Mouse (Mus musculus): ENCODE data around the gene Ppp2ca. TPM values are rescaled to one million over a fixed set of nuclear protein-coding genes. Genes with fewer than 3 reads are reported as not detected.
"Not testable (repeated sequence)": the region's sequence is repeated elsewhere in the genome, so short reads cannot be mapped to it uniquely, and the experiment has no call there.

The Ppp2ca gene
- total RNA-seq, 2 experiments from 2014 or later: 139 to 140 TPM

DNA sequence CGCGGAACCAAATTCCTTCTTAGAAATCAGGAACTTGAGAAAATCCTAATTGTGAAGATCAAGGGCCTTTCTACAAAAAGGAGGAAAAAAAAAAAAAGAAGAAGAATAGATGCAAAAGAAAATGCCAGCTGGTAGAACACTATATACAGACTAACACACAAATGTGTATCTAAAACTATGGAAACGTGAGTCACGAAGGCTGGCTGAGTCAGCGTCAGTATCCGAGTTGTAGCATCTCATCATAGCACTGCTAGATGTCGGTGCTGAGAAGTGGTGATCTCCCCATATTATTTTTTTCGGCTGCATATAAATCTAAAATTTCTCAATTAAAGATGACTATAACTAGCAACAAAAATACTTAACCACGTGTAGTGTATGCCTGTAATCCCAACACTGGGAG lies 7.2 kb upstream of the Ppp2ca start:
- DNase-seq (ENCODE audit: low spot score in 2 of 2): no peak

DNA sequence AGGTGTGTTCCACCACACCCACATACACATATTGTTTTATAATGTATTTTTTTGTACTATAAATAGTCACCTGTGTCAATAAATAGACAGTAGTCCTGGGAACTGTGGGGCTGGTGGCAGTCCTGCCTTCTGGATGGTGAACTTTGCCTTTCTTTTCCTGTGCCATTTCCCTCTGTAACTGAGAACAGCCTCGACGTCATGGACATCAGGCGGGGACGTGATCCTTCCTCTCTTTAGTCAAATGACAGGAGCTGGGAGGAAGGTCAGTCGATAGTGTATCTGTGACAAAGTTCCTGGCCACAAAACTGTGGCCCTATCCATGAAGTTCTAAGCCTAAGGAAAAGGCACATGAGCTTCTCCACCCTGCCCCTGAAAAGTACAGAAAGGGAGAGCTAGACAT lies 3.9 kb upstream of the Ppp2ca start:
- no peak for DNase-seq (ENCODE audit: low spot score in 2 of 2)

DNA sequence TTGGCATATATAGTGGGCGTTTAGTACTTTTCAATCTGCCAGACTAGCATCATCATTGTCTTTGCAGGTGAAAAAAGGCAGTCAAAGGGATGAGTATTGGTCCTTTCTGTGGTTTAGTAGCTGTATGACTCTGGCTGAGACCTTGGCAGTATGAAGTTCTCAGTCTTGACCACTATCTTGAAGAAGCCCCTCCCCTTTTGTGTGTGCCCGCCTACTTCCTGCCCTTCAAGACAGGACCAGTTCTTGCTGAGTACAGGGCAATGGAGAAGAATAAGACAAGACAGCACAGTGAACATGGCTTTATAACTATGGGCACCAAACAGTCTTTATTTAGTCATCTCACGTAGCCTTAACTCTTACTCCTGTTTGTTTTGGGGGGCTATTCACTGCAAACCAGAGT lies 1.5 kb upstream of the Ppp2ca start:
- no peak for DNase-seq (ENCODE audit: low spot score in 2 of 2)

DNA sequence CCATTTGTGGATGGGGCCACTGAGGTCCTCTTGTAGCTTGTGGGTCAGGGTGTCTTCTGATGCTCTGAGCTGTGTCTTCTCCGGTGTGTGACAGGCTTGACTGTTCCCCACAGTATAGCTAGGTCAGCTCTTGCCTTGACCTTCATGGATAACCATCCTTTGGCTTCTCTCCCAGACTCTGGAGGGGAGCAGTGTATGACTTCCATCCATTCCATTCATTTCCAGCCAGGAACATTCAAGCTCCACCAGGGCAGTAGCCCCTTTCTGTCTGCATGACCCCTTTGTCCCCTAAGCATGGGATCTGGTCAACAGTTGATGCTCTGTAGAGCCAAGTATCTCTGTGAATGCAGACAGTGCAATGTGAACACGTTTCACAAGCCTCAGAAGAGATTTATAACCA lies 885 bp upstream of the Ppp2ca start:
- DNase-seq (ENCODE audit: low spot score in 2 of 2): no peak

DNA sequence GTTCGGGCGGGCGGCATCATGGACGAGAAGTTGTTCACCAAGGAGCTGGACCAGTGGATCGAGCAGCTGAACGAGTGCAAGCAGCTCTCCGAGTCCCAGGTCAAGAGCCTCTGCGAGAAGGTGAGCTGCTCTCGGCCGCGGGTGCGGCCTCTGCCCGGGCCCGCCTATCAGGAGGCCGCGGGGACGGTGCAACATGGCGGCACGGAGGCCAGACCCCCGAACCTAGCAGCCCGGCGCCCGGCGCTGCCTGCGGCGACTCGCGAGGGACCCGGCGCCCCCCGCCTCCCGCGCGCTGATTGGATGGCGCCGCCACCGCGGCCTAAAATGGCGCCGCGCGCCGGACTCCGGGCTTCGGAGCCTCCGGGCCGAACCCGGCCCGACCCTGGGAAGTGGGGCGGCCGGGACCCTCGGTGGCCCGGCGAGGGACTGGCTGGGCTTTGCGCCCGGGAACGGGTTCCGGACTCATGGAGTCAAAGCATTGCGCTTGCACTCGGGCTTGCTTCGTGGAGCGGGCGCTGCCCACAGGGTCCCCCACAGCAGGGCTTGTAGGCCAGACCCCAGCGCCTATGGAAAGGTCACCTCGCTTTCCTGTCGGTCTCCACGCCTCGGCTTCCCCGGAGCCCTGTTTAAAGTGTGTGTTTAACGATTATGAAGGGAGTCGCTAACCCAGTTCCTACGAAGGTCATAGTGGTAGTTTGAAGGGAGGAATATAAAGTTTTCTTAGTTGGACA lies 715 bp downstream of the Ppp2ca start:
- DNase-seq (ENCODE audit: low spot score in 2 of 2): peak; percentile 75 to 83

DNA sequence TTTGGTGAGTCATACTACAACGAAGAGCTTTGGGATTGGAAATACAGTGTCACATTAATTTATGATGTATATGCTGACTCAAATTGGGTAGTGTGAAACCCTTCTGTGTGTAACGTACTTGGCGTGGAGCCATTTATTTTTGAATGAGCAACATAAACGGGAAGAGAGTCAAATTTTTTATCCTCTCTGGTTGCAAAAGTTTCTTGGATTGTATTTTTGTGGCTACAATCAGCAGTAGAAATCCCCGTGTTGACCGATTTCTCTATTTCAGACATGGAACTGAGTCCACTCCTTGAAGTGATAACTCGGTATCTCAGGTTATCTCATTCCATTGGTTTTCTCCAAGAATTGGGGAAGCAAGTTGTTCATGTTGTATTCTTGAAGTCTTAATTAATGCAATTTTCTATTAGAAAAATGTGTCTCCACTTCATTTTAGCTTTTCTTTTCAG lies 1.3 kb downstream of the Ppp2ca start:
- DNase-seq (ENCODE audit: low spot score in 2 of 2): no peak

DNA sequence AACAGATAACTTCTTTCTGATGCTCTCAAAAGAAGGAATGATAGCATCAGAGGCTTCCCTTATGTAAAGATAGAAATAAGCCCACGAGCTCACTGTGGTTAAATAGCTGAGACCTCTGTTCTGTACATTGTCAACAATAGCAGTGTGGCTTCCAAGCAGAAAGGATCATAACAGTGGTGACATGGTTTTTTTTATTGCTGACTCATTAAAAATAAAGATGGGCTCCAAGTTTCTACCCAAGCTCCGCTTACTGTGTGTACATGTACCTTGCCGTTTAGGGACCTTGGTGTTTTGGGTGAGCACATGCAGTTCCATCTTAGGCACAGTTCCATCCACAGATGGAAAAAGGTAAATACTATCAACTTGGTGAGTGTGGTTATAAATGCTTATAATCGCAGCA lies 4.5 kb downstream of the Ppp2ca start:
- DNase-seq (ENCODE audit: low spot score in 2 of 2): no peak

DNA sequence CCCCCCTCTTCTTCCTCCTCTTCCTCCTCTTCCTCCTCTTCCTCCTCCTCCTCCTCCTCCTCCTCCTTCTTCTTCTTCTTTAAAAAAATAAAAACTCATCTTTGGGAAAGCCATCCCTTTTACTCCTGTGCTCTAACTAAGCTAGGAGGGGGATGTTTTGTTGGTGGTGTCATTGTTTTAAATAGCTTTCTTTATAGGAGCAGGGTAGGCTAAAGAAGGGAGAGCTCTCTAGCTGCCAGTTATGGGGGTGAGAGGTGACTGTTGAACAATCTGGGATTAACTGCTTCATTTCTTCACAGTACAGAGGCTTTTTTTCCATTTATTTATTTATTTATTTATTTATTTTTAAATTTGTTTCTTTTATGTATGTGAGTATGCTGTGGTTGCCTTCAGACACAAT lies 7.0 kb downstream of the Ppp2ca start:
- DNase-seq (ENCODE audit: low spot score in 2 of 2): no peak

DNA sequence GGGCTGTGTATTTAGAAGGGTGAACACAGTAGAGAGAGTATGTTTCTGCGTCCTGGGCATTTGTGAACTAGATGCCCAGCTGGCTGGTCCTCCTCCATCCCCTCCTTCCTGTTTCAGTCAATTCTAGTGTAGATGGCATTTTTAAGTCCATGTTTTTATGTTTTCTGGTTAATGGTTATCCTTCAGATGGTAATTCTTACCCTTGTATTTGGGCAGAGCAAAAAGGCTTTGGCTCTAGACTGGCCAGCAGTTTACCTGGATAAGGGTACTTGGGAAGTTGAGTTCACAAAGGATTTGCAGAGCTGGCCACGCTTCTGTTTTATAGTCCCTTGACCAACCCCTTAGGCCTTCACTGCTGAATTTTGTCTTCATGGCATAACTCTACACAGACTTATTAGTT lies 7.6 kb downstream of the Ppp2ca start:
- no peak for DNase-seq (ENCODE audit: low spot score in 2 of 2)

DNA sequence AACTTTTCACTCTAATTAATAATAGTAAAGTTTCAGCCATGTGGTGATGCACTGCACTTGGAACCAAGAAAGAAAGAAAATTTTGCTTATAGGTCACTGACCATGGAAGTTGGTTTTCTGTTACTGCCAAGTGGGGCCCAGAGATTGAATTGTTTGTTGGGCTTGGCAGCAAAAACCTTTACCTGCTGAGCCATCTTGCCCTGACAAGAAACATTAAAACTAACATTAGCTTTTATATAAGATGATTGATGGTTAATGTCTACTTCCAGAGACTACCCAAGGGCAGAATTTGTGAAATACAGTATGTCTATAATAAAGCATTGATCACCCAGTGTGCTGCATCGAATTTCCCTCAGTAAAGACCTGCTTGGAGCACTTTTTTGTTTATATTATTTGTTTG lies 8.0 kb downstream of the Ppp2ca start:
- DNase-seq (ENCODE audit: low spot score in 2 of 2): no peak

DNA sequence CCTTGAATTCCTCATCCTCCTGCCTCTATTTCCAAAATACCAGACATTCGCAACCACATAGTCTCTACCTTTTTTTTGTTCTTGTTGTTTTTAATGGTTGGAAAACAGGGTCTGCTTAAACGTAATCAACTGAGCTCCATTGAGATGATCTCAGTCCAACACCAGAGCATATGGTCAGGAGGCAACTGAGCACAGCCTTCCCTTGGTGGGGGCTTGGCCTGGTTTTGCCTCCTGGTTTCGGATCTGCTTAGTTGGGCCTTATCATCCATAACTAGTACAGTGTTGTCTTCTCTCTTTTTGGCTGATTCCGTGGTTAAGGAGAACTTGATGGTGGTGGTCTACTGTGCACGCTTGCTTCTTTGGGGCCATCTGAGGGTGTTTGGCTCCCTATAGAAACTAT lies 10.3 kb downstream of the Ppp2ca start:
- DNase-seq (ENCODE audit: low spot score in 2 of 2): no peak

DNA sequence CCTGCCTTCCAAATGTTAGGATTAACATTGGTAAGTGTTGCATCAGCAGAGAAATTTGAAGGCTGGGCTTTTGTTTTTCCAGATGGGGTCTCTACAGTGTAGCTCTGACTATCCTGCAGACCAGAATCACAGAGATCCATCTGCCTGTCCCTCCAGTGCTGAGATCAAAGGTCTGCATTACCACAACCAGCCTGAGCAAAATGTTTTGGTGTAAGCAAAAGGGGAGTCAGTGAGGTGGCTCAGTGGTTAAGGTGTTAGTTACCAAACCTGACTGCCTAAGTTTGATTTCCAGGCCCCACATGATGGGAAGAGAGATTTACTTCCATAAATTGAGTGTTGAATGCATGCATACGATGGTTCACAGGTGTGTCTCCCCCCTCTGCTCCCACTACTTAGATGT lies 10.9 kb downstream of the Ppp2ca start:
- no peak for DNase-seq (ENCODE audit: low spot score in 2 of 2)

DNA sequence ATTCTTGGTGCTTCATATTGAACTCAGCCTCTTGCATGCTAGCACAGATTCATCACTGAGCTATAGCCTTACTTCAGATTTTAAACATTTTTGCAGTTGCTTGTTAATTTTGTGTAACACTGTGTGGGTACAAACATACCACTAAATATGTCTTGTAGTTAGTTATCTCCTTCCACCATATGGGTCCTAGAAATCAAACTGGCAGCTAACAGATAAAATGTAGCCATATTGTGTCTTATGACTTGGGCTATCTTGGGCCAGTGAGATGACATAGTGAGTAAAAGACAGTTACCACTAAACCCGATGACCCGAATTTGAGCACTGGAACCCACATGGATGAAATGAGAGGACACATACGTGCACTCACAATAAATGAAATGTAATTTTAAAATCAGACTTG lies 17.0 kb downstream of the Ppp2ca start:
- DNase-seq (ENCODE audit: low spot score in 2 of 2): no peak

DNA sequence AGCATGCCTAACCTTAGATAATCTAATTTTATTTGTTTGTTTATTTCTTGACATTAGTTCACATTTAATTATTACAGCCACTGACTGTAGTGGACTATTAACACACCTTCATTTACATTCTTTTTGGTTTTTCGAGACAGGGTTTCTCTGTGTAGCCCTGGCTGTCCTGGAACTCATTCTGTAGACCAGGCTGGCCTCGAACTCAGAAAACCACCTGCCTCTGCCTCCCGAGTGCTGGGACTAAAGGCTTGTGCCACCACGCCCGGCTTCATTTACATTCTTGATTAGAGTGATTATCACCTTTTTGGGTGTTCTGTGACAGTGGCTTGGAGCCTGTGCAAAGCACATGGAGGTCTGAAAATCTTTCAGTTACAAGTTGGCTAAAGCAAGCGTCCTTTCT lies 17.6 kb downstream of the Ppp2ca start:
- not testable (repeated sequence) for DNase-seq (ENCODE audit: low spot score in 2 of 2)

DNA sequence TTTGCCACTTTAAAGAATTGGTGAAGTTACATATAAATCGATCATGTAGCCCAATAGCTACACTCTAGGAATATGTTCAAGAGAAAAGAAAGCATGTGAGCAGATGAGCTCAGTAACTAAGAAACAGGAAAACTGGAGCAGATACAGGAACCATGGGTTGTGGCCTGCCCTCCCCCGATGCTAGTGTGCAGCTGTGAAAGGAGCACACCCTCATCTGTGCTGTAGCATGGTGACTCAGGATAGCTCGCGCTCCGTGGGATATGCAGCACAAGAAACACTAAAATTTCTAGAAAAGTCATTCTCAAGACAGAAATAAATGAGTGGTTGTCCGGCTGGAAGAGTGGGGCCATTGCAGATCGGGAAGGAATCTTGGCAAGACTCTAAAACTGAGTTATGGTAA lies 18.7 kb downstream of the Ppp2ca start:
- no peak for DNase-seq (ENCODE audit: low spot score in 2 of 2)

DNA sequence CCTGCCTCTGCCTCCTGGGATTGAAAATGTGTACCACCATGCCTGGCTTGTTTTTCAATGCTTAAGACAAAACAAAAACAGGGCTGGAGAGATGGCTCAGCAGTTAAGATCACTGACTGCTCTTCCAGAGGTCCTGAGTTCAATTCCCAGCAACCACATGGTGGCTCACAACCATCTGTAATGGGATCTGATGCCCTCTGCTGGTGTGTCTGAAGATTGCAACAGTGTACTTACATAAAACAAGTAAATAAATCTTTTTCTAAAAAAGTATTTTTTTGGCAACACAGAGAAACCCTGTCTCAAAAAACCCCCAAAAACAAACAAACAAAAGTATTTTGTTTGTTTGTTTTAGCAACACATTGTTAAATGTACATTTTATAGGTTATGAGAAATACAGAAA lies 21.9 kb downstream of the Ppp2ca start:
- not testable (repeated sequence) for DNase-seq (ENCODE audit: low spot score in 2 of 2)

DNA sequence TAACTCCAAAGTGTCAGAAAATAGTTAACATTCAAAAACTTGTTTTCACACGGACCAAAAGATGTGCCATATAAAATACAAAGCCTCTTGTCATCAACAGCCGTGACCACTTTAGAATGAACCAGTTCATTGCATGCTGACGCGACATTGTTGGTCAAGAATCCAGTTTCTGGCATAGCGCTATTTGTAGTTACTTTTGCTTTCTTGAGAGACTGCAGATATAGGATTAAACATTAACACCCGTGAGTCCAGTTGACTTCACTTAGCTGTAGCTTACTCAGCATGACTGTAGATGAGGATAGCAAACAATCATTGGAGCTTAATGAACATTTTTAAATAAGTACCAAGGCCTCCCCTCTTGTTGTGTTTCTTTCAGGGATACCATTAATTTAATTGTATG lies 23.6 kb downstream of the Ppp2ca start:
- no peak for DNase-seq (ENCODE audit: low spot score in 2 of 2)

DNA sequence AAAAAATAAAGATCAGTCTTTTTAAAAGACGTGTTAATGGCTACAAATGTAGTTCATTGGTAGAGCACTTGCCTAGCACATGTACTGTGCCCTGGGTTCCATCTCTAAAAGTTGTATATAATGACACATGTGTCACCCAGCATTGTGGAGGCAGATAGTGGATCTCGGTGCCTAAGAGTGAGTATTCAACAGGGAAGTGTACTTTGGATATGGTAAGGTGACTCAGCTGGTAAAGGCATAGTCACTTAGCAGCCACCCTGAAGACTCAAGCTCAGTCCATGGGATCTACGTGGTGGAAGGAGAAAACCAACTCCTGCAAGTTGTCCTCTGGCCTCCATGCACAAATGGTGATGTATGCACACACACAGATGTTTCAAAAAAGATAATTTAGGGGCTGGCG lies 26.0 kb downstream of the Ppp2ca start:
- DNase-seq (ENCODE audit: low spot score in 2 of 2): no peak

DNA sequence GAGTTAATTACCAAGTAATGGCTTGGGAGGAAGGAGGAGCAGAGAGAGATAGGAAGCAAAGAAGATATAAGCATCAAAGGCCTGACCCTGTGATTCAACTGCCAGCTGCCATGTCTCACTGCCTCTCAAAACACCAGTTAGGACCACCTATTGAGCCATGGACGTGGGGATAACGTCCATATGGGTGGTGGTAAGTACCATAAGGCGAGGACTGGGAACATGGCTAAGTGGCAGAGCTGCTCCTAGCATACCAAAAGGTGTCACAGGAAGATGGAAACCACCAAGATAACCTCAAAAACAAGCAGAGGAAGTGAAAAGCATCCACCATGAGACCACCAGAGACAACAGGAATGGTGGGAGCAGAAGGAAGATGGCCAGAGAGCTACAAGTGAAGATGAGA lies 28.7 kb downstream of the Ppp2ca start:
- no peak for DNase-seq (ENCODE audit: low spot score in 2 of 2)

DNA sequence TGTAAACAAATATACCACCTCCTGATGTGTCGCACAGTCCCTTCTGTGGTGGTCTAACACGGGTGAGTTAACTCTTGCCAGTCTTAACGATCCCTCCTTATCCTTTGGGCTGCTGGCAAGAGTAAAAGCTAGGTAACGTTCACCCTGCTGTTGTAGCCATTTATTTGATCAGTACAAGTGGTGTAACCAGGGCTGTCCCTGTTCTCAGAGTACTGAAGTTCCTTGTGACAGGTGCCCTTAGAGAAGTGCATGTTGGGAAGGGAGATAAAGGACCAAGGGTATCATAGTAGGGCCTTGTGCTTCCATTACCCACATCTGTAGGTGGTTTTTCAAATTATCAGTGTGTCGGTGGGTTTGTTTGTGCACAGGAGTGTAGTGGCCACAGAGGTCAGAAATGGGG lies 29.3 kb downstream of the Ppp2ca start:
- DNase-seq (ENCODE audit: low spot score in 2 of 2): no peak

DNA sequence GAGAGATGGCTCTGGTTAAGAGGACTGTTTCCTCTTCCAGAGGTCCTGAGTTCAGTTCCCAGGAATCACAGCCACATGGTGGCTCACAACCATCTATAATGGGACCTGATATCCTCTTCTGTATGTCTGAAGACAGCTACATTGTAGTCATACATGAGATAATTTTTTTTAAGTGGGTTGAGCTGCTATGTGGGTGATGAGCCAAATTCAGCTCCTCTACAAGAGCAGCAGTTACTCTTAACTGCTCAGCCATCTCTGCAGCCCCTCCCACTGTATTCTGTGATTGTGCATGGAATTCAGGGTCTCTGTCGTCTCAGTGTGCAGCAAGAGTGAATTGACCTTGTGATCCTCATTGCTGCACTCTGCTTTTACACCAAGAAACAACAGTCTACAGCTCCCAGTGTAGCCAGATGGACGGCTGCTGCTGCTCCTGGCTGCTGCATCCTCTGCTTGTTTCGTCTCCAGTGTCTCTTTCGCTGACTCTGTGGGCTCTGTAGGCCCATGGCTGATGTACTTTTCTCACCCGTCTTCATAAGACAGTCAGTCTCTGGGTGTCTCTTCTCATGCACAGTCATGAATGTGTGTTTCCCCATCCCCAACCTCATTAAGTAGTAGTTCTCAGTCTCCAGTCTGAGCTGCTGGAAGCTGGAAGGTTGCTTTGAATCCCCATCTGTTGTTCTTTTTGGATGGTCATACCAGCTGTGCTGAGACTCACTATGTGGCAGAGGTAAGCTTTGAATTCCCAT lies 30.0 kb downstream of the Ppp2ca start:
- peak; percentile 32 to 33 for DNase-seq (ENCODE audit: low spot score in 2 of 2)

DNA sequence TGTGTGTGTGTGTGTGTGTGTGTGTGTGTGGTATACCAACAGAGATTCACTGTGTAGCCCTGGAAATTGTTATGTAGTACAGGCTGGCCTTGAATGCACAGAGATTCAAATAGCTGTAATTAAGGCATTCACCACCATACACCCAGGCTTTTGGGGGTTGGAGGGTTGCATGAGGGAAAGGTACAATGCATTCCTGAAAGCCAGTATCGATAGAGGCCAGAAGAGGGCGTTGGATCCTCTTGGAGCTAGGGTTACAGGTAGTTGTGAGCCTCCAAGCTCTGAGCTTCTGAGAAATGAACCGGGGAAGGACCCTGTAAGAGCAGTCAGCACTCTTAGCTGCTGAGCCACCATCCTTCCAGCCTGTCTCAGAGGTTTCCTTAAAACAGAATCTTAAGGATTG lies 30.7 kb downstream of the Ppp2ca start:
- peak; percentile 21 to 40 for DNase-seq (ENCODE audit: low spot score in 2 of 2)
